Mouse (Mus musculus) stomach, adult 2 months (tissue): ENCODE data around the gene Tbcel. TPM values are rescaled to one million over a fixed set of nuclear protein-coding genes. Genes with fewer than 3 reads are reported as not detected.

Experiments
- polyA plus RNA-seq: library from polyadenylated mRNA; depleted of rRNA; stranded (reverse); fragments of >200 nt; gene quantifications from 2 replicates; pipeline ENCODE4 v1.2.3, GENCODE M21; 2012; rRNA removed

Gene Tbcel
- 1.00 and 2.0 TPM in 2 replicates for polyA plus RNA-seq

DNA sequence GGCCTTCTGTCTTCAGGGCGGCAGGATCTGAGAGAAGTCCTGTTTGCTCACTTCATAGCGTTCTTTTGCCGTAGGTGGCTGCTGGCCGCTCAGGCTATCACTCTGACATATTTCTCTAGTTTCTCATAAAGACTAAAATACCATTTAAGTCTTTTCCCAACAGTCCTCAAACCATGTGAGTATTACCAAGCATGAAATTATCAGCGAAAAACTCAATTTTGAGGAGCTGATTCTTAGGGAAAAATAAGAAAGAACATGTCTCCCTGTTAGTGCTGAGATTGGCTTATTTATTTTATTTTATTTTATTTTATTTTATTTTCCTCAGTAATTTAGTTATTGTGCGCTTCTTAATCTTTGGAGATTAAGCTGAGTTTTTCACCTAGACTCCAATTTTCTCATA lies at the start of gene Tbcel:
TSS of gene Tbcel (minus strand) at position 101 of the 400 bp plus-strand sequence.

DNA sequence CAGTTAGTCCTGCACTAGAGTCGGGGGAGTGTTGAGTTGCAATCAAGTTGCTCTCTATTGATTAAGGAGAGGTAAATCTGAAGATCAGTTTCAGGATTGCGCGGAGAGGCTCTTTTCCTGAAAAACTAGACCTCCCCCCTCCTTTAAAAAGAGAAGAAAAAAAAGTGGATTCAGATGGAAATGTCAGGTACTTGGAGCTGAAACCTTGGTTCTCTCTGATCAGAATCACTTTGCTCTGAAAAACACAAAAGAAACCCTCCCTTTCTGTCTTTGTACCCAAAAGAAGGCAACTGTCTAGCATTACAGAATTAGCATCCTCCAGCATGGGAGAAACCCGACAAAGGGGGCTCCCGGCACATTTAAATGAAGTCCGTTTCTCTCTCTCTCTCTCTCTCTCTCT lies 107.8 kb downstream of the Tbcel start, which contains the start of gene Tecta:
TSS of gene Tecta (minus strand) at position 101 of the 400 bp plus-strand sequence.

Other genes starting within 250 kb of the Tbcel start
- 15.9 and 22.3 TPM in 2 replicates for gene Sc5d, start 243.6 kb downstream of the Tbcel start, polyA plus RNA-seq
- gene Tecta, start 107.9 kb downstream of the Tbcel start, polyA plus RNA-seq = 0.02 and 0.04 TPM in 2 replicates